Mouse (Mus musculus): ENCODE measurements around the gene Spata16.
"Not testable (repeated sequence)": the region's sequence is repeated elsewhere in the genome, so short reads cannot be mapped to it uniquely, and the experiment has no call there.

Spata16 gene

DNA sequence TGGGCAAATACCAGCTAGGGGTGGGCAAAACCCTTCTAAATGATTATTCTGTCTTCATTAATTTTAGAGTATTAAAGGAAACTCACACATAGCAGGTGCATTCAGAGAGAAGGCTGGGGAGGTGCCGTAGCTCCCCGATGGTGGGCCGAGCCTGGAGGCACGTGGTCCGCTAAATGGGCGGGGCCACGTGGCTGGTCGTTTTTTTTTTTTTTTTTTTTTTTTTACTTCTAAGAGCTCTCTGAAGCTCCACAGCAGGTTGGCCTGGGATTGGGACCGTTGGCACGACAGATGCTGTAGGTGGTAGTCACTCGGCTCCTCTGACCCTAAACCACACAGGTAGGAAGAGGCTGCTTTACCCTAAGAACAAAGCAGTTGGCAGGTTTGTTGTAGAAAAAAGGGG lies at the start of gene Spata16:
TSS of gene Spata16 (plus strand) at position 219 of the 400 bp plus-strand sequence.
- no peak for DNase-seq (ENCODE audit: low spot score in 2 of 2)

DNA sequence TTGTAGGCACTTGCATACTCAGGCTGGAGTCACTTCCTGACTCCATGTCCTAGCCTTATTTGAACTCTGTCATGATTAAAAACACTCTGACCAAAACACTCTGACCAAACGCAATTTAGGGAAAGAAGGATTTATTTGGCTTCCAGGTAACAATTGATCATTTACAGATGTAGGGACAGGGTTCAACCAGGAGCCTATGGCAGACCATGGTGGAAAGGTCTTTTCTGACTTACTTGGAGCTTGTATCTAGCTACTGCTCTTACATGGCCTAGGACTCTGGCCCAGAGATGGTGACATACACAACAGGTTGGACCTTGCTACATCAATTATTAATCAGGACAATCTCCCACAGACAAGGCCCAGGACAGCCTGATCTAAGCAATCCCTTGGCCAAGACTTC lies 32.6 kb upstream of the Spata16 start:
- no peak for DNase-seq (ENCODE audit: low spot score in 2 of 2)

DNA sequence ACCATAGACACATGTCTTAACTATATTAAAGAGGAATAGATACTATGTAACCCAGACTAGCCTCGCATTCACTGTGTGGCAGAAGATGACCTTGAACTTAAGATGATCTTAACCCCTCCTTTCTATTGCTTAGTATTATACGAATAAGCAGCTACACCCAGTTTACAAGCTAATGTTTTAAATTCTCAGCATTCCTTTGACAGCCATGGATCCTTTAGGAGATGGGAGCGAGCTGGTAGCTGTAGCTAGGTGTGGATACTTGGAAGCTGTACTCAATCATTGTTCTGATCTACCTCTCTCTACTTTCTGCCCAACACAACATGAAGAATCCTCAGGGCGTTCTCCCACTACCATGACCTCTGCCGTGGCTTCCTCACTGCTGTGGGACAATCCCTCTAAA lies 28.9 kb upstream of the Spata16 start:
- DNase-seq (ENCODE audit: low spot score in 2 of 2), result no peak

DNA sequence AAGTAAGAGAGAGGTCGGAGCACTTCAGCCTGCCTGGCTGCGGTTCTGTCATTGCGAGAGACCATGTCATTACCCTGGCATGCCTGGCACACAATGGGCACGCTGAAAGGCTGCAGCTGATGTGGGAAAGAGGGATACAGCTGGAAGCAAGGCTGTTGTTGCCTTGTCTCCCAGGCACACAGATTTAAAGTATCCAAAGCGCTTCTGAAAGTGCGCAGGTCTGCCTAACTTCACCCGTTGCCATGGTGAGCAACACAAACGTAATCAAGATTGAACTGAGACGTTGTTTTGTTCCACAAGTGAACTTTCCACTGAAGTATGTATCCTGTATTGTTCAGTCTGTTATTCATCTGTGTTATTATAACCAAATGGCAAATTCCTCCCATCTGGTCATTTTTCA lies 1.8 kb downstream of the Spata16 start:
- DNase-seq (ENCODE audit: low spot score in 2 of 2), result peak; percentile 33 to 44

DNA sequence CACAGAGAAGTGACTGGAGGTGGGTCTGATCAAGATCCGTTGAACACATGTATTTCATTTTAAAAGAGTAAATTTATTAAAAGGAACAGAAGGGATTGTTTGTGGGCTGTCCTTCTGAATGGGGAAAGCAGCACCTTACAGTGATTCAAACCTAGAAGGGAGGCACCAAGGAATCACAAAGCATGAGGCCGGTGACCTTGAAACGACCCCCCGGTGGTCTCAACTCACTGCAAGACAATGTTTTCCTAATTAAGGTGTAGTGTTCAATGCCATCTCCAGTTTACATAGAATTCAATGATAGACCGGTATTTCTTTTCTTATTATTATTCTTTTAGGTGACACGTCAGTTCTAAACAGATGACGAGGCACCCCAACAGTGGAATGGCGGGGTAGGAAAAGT lies 2.4 kb downstream of the Spata16 start:
- no peak for DNase-seq (ENCODE audit: low spot score in 2 of 2)

DNA sequence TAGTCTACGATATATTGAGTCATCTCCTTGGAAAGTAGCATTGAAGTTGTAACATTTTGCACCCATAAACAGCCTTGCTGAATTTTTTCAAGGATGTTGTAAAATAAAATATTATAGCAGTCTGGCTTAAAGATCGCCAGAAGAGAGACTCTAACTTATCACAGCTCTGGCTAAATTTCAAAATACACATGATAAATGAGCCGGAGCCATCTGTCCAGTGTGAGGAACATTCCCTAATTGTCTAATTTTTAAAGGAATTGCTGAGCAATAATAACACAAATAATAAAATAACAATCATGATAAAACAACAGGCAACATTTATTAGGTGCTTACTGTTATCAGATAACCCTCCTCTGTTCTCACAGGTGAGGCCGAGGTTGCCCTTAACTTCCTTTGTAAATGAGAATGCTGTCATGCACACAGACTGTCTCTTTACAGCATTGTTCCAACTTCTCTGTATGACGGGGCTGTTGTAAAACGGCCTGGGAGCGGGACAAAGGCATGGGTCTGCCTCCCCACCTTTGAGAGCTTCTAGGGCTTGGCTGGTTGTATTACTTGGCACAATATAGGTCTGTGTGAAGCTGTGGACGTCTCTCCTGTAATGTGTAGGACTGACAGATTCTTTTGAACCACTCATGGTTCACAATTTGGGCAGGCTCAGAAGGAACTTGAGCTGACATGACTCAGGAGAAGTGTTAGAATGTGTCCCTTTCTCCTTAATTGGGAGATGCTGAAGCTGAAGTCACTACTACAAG lies 3.1 kb downstream of the Spata16 start:
- no peak for DNase-seq (ENCODE audit: low spot score in 2 of 2)

DNA sequence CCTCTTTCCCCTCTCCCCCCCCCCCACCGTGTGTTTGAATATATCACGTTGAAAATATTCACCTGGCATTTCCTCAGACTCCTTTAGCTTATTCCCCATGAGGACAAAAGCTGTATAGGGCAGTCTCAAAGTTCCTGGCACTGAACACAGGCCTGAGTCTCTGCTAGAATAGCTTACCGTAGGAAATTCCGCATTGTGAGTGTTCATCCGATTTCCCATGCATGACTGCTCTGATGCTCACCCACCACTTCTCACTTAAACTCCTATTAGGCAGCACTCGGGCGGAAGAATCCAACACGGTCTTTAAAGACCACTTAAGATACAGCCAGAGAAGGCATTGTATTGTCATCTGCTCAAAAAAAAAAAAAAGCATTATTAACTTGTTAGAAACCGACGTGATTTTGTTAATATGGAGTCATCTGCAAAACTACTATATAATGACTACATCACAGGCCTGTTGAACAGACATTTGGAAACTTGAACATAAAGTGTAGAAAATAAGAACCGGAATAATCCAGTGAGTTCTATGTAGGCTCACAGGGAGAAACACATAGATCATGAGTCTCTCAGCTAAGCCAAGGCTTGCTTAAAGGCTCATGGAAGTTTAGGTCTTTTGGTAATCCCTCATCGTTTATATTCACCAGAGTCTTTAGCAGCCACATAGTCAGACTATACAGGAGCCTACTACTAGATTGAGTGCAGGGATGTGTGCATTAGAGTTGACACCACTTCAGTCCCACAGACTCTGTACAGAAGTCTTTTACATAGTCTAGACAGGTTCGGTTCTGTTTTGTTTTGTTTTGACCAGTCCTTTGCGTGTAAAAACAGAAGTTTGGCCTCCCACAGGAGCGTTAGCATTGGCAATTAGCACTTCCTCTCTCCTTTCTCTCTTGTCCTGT lies 4.2 kb downstream of the Spata16 start:
- no peak for DNase-seq (ENCODE audit: low spot score in 2 of 2)

DNA sequence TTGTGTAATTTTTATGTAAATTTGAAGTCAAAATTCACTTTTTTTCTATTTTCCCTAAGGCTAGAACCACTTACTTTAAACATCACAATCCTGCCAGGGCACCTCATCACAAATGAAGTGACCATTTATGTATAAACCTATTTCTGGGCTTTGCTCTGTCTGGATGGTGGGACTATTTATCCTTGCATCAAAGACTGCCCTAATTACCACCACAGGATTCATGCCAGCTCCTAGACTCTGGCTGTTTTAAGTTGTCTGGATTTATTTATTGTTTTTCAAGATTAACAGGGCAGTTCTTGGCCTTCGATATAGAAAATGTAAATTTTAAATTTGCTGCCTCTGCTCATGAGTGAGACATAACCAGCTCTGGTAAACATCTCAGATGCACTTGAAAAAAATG lies 6.7 kb downstream of the Spata16 start:
- DNase-seq (ENCODE audit: low spot score in 2 of 2), result no peak

DNA sequence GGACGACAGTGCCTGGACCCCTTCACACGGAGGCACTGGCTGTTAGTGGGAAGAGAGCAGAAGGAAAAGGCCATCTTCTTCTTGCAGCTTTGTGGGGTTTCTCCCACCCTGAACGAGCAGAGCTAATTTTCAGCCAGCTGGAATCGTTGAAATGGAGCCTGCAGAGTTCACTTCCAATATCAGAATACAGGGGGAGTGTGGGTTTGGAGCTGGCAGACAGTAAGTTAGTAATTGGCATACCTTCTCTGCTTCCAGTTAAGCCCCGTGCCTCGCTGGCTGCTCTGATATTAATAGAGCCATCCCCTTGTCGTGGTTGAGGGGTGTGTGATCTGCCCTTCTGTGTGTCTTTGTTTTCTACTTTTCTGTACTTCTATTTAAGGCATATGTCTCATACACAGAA lies 9.4 kb downstream of the Spata16 start:
- DNase-seq (ENCODE audit: low spot score in 2 of 2), result no peak

DNA sequence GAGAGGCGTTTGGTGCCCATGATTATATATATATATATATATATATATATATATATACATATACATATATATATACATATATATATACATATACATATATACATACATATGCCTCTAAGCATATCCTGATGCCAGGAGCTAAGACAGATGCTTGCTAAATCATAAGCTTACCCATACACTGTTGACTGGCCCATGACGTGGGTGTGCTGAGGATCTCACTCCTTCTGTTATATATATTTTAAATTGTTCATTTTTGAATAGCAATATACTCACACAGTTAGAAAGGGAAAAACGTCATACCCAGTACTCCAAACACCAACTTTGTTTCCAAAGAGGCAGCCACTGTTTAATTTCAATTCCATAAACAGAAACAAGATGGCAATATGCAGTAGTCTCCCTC lies 48.4 kb downstream of the Spata16 start:
- DNase-seq (ENCODE audit: low spot score in 2 of 2), result peak in 1 of 2 experiments; percentile 70

DNA sequence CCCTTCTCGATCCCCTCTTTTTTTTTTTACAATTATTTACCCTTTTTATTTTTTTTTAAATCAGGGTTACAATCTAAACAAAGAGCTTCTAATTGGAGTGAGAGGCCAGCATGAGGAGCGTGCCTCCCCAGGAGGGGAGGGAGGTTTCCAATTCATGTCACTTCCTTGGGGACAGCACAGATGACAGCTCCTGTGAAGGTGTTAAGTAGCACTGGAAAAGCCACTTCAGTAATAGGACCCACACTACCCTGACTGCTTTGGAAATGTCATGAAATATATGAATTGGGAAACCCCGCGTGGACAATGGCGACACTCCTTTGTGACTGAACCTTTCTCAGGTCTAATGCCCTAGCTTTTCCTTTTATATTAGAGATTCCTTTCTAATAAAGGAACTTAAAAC lies 72.1 kb downstream of the Spata16 start:
- not testable (repeated sequence) for DNase-seq (ENCODE audit: low spot score in 2 of 2)

DNA sequence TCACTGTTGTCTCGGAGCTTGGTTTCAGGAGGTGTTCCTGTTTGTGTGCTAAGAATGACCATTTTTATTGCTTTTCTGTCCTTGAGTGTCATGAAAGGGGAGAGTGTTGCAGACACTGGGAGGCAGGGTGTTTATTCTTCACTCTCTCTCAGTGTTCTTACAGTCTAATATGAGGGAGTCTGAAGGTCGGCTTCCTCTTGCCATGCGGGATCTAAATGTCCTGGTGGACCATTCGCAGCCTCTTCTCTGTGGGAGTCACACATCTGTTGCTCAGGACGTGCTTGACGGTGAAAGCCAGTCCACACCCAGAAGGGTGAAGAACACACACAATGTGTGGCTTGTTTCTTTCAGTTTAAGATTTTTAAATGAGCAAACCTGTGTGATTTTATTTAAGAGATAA lies 90.1 kb downstream of the Spata16 start:
- no peak for DNase-seq (ENCODE audit: low spot score in 2 of 2)

DNA sequence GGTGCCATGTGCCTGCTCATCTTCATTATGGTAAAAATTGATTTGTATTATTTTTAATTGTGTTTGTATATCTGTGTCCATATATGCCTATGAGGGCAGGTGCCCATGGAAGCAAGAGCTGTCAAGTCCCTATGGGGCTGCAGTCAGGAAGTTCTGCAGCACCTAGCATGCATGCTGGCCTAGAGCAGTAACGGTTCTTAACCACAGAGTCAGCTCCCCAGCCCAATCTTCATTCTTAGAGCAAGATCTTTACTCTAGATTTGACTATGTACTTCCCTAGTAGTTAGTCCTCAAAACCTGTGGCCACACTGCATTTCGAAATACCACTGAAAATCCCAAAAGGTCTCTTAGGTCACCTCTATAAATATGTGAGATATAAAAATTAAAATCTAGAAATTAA lies 113.1 kb downstream of the Spata16 start:
- DNase-seq (ENCODE audit: low spot score in 2 of 2), result no peak

DNA sequence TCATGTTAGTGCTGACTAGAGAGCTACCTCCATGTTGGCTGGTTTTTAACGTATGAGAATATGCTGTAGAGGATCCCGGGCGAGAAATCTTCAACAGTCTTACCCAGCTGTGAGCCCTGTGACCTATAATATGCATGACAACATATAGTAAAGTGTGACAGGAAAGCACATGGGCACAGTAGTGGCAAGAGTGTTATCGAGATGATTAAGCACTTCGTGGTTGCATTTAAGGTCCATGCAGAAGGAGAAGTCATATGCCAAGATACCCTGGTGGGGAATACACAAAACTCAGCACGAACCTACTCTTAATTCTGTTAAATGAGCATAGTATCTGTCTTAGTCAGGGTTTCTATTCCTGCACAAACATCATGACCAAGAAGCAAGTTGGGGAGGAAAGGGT lies 115.0 kb downstream of the Spata16 start:
- DNase-seq (ENCODE audit: low spot score in 2 of 2), result no peak

DNA sequence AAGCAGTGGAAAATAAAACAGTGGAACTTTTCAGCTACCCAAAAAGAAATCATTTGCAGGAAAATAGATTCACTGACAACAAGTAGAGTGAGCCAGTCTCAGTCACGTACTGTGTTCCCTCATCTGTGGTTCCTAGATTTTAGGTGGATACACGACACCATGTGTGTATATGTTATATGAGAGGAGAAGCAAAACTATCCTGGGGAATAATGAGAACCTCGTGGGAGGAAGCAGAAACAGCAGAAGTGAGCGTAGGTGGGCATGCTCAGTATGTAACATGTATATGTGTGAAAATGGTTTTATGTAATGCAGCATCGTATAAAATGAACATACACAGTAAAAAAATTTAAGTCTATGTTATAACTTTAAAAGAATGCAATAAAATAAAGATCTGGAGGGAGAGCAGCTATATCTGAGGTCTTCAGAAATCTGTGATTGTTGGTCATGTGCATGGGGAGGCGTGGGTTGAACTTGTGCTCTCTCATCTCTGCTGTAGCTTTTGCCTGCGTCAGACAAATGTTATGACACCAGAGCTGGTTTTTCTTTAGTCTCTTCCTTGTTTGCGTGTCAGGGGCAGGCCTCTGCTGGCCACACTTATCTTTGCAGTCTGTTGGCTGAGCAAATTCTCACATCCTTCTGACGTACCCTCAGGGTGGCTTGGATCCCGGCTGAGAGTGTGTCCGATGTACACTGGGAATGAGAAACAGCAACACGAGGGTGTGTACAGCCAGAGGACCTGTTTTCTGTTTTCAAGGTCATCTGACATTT lies 156.1 kb downstream of the Spata16 start:
- DNase-seq (ENCODE audit: low spot score in 2 of 2), result peak in 1 of 2 experiments; percentile 36

DNA sequence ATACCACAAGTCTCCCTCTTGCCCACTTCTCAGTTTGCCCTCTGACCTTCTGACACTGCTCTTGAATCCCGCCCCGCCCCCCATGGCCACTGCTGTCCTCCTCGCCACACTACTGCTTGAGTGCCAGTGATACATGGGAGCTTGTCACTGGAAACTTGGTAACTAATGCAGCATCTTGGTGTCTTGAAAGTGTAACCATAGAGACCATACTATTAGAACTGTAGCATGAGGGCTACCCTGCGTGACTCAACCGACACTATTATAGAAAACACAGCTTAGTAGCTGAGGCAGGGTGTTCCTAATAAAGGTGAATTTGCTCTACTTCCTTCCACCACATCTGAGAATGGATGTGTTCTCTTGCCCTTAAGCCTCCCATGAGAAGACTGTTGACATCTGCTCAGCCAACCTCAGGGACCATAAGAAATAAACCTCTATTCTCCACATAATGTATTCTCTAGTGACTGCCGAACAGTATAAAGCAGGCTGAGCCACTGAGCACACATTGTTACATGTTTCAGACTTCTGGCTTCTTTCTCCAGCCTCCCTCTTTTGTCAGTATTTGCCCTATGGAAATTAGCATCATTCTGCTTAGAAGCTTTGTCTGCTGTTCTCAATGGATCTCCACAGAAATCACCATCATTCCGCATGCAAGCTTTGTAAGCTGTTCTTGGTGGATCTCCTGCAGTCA lies 158.6 kb downstream of the Spata16 start:
- no peak for DNase-seq (ENCODE audit: low spot score in 2 of 2)

DNA sequence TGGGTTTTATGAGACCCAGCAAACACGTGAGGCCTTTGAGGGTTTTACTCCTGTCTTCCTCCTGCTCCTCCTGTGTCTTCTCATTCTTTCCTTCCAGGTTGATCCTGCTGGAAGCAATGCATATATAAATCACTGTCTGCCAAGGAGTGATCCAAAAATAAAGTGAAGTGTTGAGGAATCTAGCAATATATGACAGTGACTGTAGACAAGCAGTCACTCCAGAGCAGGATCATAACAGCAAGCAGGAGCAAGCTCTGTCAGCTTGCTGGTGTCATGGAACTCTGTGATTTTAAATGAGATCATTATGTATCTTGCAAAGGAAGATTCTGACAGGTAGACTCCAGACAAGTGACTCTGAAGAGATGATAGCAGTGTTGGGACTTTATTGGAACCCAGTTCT lies 159.5 kb downstream of the Spata16 start:
- DNase-seq (ENCODE audit: low spot score in 2 of 2), result no peak

DNA sequence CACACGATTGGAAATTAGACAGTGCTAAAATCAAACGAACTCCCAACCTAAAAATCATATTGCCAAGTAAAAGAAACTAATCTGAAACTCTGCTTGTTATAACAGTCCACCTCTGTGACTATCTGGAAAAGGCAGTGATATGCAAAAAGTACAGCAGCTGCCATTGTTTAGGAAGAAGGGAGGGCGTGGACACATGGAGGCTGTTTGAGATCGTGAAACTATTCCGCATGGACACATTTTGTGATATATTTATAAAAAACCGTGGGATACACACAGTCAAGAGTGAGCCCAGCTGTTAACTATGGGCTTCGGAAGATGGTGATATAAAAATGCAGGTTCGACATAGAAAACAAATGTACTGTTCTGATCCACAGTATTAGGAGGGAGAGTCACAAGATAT lies 176.9 kb downstream of the Spata16 start:
- no peak for DNase-seq (ENCODE audit: low spot score in 2 of 2)

DNA sequence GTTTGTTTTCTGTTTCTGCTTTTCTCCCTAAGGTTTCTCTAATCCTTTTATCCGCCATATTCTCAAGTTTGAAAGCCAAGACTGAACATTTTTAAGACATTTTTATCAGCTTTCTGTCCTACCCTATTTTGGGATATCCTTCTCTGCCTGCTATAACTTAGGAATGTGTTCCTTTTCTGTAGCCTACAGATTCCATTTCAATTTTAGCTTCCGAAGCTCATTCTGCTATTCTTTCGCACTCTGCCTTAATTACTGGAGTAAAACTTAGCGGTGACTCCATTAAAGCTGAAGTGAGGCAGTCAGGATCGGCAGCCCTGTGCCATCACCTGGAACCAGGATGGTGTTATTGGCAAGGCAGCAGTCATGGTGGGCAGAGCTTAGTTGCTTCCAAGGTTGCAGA lies 178.3 kb downstream of the Spata16 start:
- no peak for DNase-seq (ENCODE audit: low spot score in 2 of 2)

DNA sequence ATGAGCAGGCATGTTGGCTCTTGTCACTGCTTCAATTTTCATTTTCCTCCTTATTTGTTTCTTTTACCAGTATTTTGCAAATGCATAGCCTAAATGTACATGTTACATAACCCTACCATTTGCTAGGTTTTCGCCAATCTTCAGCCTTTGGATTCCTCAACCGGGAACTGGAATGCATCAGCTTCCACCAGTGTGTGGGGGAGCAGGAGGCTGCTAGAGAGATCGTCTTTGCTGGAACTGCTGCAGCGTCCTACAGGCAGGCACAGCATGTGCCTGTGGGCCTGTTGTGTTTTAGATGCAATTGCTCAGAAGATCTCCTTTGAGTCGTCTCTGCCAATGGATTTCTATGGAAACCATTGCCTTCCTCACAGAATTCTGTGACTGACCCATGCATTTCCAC lies 182.0 kb downstream of the Spata16 start:
- no peak for DNase-seq (ENCODE audit: low spot score in 2 of 2)

DNA sequence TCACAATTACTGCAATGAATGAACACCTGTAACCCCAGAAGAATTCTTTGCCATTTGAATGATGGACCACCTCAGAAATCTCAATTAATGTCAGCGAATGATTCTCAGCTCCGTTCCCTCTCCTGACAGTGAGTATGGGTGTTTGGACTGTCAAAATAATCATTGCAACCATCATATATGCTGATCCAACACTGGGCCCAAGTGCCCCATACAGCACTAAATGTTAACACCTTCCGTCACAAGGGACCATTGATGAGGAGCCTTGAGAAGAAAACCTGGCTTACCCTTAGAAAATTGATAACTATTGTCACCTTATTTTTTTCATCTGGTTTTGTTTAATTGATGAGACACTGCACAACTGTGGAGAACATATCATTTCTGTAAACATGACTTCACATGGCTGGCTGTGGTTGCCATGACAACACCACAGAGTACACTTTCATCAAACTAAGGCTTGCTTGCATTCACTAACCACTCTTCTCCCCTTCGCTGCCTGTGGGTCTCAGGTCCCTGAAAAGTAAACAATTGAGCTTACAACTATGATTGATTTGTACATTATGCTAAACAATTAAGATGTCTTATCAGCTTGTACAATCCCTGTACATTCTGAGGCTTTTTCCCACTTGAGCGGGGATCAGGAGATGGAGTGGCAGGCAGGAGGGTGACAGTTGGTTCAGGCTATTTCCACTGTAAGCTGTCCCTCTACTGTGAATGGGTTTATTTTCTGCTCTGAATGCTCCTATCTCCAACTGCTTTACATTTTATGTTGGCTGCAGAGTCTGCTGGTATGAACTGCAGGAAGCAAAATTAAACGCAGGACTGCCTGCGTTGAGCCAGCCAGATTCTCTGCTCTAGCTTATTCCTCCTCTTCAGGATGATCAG lies 189.8 kb downstream of the Spata16 start:
- DNase-seq (ENCODE audit: low spot score in 2 of 2), result peak; percentile 68 to 81

Measured in right cerebral cortex, postnatal 10 days (tissue).